Mouse (Mus musculus): ENCODE data around the gene Arhgef17.

DNA sequence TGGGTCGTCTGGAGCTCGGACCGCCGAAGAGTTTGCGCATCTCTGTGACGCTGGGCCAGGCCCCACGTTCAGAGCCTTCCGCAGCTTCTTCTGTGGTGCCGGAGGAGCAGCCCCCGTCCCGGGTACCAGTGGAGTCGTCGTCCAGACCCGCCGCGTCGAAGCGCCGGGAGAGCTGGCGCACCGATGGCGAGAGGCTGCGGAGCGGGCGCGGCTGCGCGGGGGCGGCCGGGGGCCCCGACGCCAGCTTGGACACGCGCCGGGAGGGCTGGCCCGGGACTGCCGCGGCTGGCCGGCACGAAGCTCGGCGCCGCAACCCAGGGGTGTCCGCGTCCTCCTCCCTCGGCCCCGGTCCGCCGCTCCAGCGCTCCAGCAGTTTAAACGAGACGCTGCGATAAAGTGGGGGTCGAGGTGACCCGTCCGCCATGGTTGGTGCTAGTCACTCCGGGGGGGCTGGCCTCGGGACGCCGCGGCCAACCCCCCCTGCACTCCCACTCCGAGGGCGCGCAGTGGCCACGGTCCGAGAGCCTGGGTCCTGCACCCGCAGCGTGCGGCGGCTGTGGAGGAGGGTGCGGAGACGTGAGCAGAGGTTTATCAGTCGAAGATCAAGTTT is 486 bp downstream of the Arhgef17 start:
- no peak for TF ChIP-seq CTCF (IDR thresholded peaks at IDR 0.05; ENCODE audit: insufficient read depth, low read length)
- no peak for TF ChIP-seq POLR2A (IDR thresholded peaks at IDR 0.05; ENCODE audit: borderline replicate concordance, extremely low read depth, low read depth, low read length)
